Mouse (Mus musculus) lung, embryonic 14.5 days (tissue): ENCODE data around the gene Elovl5. TPM values are rescaled to one million over a fixed set of nuclear protein-coding genes. Genes with fewer than 3 reads are reported as not detected.
A peak's percentile ranks its signal among the peaks of the same experiment; 100 is the strongest.

Experiments
- ATAC-seq: fragments of 200-750 bp; cut with Nextera tagmentation; 2 replicates; pipeline ENCODE4 v1.8.0; 2017; ENCODE audit warnings: mild to moderate bottlenecking, moderate TSS enrichment, moderate library complexity; ENCODE audit not compliant: insufficient read depth
- DNase-seq: peaks from one replicate; pipeline ENCODE4 v3.0.0-alpha.2; 2015
- H3K27ac ChIP-seq: fragments of 300-500 bp; sonication (generic); 2 replicates; pipeline ENCODE4 v1.5.1; 2014; ENCODE audit warnings: low read depth, mild to moderate bottlenecking, moderate library complexity
- H3K27me3 ChIP-seq: fragments of 300-500 bp; sonication (generic); 2 replicates; pipeline ENCODE4 v1.6.1; 2014; ENCODE audit warnings: low read length, control low read depth; ENCODE audit not compliant: insufficient read depth
- H3K36me3 ChIP-seq: fragments of 300-500 bp; sonication (generic); 2 replicates; pipeline ENCODE4 v1.6.1; 2014; ENCODE audit warnings: control low read depth; ENCODE audit not compliant: insufficient read depth
- H3K4me1 ChIP-seq: fragments of 300-500 bp; sonication (generic); 2 replicates; pipeline ENCODE4 v1.6.1; 2014; ENCODE audit warnings: antibody characterized with exemption, control low read depth; ENCODE audit not compliant: insufficient read depth
- H3K4me2 ChIP-seq: fragments of 300-500 bp; sonication (generic); 2 replicates; pipeline ENCODE4 v1.6.1; 2014; ENCODE audit warnings: mild to moderate bottlenecking
- H3K4me3 ChIP-seq: fragments of 300-500 bp; sonication (generic); 2 replicates; pipeline ENCODE4 v1.5.1; 2014; ENCODE audit warnings: low read depth, low read length
- H3K9ac ChIP-seq: fragments of 300-500 bp; sonication (generic); 2 replicates; pipeline ENCODE4 v1.6.1; 2014
- H3K9me3 ChIP-seq: fragments of 300-500 bp; sonication (generic); 2 replicates; pipeline ENCODE4 v1.6.1; 2016; ENCODE audit warnings: low read depth, low read length, control low read depth
- CTCF ChIP-seq: IDR thresholded peaks from 2 replicates; pipeline ENCODE4 v1.5.1; 2016; ENCODE audit warnings: antibody characterized with exemption, low read depth
- WGBS: fragments of 180-500 bp; shearing (Covaris S2); extraction: QIAGEN DNeasy Blood & Tissue Kit; methylation state at CpG from one replicate; pipeline ENCODE4 v1.1.7; 2014; 5-methylcytosine and 5-hydroxymethylcytosine counted together
- polyA plus RNA-seq: library from polyadenylated mRNA; unstranded; fragments of >200 nt; fragmentation: Nextera tagmentation; extraction: Ambion mirVana; gene quantifications from 2 replicates; pipeline ENCODE4 v1.2.1, GENCODE M21; 2014

Elovl5 gene
- 76.7 and 87.7 TPM in 2 replicates for polyA plus RNA-seq

DNA sequence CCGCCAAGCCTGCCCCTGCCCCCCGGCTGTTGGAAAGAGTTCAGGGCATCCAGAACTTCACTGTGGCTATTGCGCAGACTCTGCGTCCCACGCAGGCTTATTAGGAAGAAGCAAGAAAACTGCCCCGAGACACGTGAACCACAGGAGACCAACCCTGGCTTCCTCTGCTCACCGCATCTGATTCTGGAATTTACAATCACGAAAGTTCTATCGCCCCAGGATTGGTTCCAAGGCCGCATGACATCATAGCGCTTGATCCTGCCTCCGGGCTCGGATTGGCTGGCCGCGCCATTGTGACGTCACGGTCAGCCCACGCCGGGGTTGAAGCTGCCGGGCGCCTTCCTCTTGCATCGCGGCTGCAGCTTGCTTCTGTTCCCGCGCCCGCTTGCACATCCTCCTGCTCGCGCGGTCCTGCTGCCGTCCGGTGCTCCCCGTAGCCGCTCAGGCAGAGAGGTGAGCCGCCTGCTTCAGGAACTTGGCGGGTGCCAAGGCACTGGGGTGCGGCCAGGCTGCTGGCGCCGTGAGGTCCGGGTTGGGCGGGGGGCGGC lies at the start of gene Elovl5:
Gene Elovl5, plus strand, starts transcription at position 291 of the 548 bp plus-strand sequence.
- peak within 1 kb of the TSS; percentile 90 for H3K4me3 ChIP-seq
- H3K4me2 ChIP-seq: peak within 1 kb of the TSS; percentile 83
- DNase-seq: peak; percentile 99
- TF ChIP-seq CTCF: no peak
- no peaks in the 10 kb centered on the region for H3K27me3 ChIP-seq
- H3K4me1 ChIP-seq: no peaks in the 10 kb centered on the region
- ATAC-seq: peak; percentile 94
- H3K9me3 ChIP-seq: no peaks in the 10 kb centered on the region
- peak within 1 kb of the TSS; percentile 73 for H3K9ac ChIP-seq
- no peaks in the 10 kb centered on the region for H3K36me3 ChIP-seq
- peak within 1 kb of the TSS; percentile 90 for H3K27ac ChIP-seq
- WGBS: under 1% methylated on average over 42 of the region's 42 CpGs

DNA sequence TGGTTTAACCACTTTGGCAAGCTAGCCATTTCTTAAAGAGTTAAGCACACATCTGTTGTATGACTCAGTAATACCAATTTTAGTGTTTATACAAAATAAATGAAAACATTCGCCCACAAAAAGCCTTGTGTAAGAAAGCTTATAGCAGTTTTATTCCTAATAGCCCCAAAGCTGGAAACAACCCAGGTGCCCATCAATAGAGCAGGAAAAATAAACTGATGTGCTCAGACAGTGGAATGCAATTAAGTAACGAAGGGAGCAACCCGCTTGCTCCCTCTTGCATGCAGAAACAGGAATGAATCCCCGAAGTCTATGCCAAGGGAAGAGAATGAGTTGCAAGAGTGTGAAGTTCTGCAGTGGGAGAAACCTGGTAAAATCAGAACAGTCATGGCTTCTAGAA lies 25.7 kb upstream of the Elovl5 start:
- Histone ChIP-seq H3K4me1 (no peaks in the 10 kb centered on the region), H3K27me3 (no peaks in the 10 kb centered on the region), H3K9me3 (no peaks in the 10 kb centered on the region), H3K4me2 (no peak overlapping the region), H3K9ac (no peak overlapping the region), H3K27ac (no peak overlapping the region), H3K4me3 (no peak overlapping the region), H3K36me3 (no peaks in the 10 kb centered on the region)
- no peak for TF ChIP-seq CTCF
- 54% methylated on average over 4 of the region's 4 CpGs for WGBS
- ATAC-seq (no peak), DNase-seq (no peak)

DNA sequence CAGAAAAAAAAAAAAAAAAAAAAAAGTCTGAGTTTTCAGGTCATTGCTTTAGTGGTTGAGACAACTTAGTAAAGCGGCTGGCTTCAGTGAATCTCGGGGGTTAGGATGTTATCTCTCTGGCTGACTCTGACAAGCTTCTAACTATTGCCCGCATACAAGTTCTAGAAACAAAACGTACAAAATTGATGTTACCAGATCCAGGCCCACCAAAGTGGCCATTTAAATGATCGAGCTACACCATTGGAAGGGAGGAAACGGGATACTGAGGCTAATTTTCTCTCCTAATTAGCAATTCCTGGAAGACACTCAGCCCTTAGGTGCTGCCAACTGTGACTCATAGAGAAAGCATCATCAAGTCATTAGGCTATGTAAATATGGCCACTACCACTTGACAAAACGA lies 18.6 kb upstream of the Elovl5 start:
- TF ChIP-seq CTCF: no peak
- H3K27ac ChIP-seq: no peak overlapping the region
- no peaks in the 10 kb centered on the region for H3K27me3 ChIP-seq
- H3K4me2 ChIP-seq: no peak overlapping the region
- H3K9ac ChIP-seq: no peak overlapping the region
- H3K36me3 ChIP-seq: no peaks in the 10 kb centered on the region
- no peaks in the 10 kb centered on the region for H3K9me3 ChIP-seq
- 58% methylated on average over 7 of the region's 7 CpGs for WGBS
- ATAC-seq (no peak), DNase-seq (no peak)
- H3K4me3 ChIP-seq: no peak overlapping the region
- no peaks in the 10 kb centered on the region for H3K4me1 ChIP-seq

DNA sequence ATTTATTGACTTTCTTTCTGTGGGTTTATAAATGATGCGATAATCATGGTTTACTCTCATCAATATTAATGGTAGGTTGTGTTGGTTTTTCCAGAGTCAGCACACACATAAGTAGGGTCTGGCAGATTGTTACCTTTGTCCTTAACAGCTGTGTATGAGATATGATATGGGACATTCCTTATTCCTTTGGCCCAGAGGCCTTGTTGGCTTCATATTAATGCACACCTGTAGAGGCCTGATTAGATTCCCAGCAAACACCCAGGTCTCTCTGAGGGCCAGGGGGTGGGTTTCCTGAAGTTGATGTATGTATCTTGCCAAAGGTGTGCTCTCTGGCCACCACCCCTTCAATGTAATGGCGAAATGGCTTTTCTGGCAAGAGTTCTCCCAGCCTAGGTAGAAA lies 13.0 kb upstream of the Elovl5 start:
- H3K36me3 ChIP-seq: no peaks in the 10 kb centered on the region
- H3K27ac ChIP-seq: no peak overlapping the region
- no peak overlapping the region for H3K9ac ChIP-seq
- no peak overlapping the region for H3K4me2 ChIP-seq
- H3K9me3 ChIP-seq: no peaks in the 10 kb centered on the region
- TF ChIP-seq CTCF: no peak
- H3K27me3 ChIP-seq: no peaks in the 10 kb centered on the region
- 91% methylated on average over 2 of the region's 2 CpGs for WGBS
- ATAC-seq (no peak), DNase-seq (no peak)
- no peaks in the 10 kb centered on the region for H3K4me1 ChIP-seq
- no peak overlapping the region for H3K4me3 ChIP-seq

DNA sequence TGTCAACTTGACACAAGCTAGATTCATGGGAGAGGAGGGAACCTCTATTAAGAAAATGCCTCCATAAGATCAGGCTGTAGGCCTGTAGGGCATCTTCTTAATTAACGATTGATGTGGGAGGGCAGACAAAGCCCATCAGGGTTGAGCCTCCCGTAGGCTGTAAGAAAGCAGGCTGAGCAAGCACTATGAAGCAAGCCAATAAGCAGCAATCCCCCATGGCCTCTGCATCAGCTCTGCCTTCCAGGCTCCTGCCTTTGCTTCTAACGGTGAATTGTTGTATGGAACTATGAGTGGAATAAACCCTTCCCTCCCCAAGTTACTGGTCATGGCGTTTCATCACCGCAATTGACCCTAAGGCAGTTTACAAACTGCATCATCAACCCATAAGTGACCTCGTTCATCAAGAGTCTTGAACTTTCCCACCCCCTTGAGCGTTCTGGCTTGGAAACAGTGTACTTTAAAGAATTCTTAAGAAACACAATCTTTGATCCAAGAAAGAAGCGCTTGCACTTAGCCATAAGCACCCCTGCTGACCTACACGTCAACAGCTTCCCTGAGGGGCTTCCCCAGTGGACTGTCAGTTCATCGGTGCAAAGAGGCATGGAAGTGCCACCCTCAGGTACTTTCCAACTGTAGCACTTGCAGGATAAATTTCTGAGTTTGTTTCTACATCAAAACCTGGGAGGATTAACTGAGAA lies 7.4 kb upstream of the Elovl5 start:
- H3K9ac ChIP-seq: peak overlapping the region; percentile 77
- no peak for ATAC-seq
- no peaks in the 10 kb centered on the region for H3K9me3 ChIP-seq
- H3K36me3 ChIP-seq: no peaks in the 10 kb centered on the region
- WGBS: 29% methylated on average over 10 of the region's 10 CpGs
- H3K4me2 ChIP-seq: peak overlapping the region; percentile 70
- H3K4me1 ChIP-seq: 0 out of 2 replicates have a peak, but pooled peaks cover 4% of the 10 kb centered on the region
- no peaks in the 10 kb centered on the region for H3K27me3 ChIP-seq
- no peak for DNase-seq
- TF ChIP-seq CTCF: no peak
- H3K4me3 ChIP-seq: peak overlapping the region; percentile 61
- H3K27ac ChIP-seq: peak overlapping the region; percentile 97

DNA sequence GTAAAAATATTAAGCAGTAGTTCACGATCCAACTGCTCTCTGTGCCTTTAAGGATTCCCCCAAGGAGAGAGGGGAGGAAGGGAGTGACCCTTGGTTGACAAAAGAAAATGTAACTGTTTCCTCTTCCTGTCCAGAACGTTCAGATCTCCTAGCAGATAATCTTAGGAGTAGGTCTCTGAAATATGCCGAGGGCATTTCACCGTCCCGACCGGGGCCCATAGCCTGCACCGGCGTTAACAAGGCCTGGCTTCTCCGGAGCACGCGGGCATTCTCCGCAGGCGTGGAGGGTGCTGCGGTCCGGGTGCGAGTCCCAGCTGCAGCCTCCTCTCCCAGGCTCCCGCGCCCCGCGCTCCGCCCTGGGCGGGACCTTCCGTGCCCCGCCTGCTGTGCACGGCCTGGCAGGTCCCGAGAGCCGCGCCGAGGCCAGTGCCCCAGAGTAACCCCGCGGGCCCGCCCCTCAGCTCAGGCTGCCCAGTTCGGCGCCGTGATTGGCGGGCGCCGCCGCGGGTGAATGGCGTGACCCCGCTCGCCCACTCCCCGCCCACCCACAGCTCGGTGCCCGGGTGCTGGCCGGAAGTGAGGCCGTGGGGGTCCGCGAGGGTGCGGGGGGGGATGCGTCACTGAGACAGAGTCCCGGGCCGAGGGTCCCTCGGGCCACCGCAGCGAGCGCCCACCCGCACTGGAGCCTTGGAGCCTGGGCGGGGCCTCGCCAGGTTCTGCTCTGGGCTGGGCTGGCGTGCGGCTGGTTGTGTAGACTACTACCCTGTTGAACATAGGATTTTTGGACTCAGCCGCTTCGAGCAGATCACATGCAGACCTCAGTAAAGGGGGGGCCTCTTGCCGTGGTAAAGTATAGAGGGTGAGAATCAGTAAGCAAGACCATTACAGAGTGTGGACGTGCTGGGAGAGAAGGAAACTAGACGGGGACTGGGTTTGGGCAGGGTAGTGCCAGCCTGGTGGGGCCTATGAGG lies 6.6 kb upstream of the Elovl5 start:
- ATAC-seq (peak; percentile 100), DNase-seq (peak; percentile 94)
- Histone ChIP-seq H3K4me1 (0 out of 2 replicates have a peak, but pooled peaks cover 4% of the 10 kb centered on the region), H3K27me3 (no peaks in the 10 kb centered on the region), H3K4me2 (peak overlapping the region; percentile 70), H3K4me3 (peak overlapping the region; percentile 61), H3K27ac (peak overlapping the region; percentile 97), H3K9me3 (no peaks in the 10 kb centered on the region), H3K36me3 (no peaks in the 10 kb centered on the region), H3K9ac (peak overlapping the region; percentile 77)
- WGBS: under 1% methylated on average over 63 of the region's 68 CpGs
- no peak for TF ChIP-seq CTCF
